Mouse (Mus musculus) inflammation-experienced regulatory T-cells, adult 16 weeks (primary cell): ENCODE measurements around the gene Zfp280b. TPM values are rescaled to one million over a fixed set of nuclear protein-coding genes. Genes with fewer than 3 reads are reported as not detected.

Experiments used
- polyA plus RNA-seq: library from polyadenylated mRNA; unstranded; fragments of 100-300 nt; shearing (Covaris generic); gene quantifications from one replicate; pipeline ENCODE4 v1.2.1, GENCODE M21; 2017

Gene Zfp280b
- 40.4 TPM for polyA plus RNA-seq

DNA sequence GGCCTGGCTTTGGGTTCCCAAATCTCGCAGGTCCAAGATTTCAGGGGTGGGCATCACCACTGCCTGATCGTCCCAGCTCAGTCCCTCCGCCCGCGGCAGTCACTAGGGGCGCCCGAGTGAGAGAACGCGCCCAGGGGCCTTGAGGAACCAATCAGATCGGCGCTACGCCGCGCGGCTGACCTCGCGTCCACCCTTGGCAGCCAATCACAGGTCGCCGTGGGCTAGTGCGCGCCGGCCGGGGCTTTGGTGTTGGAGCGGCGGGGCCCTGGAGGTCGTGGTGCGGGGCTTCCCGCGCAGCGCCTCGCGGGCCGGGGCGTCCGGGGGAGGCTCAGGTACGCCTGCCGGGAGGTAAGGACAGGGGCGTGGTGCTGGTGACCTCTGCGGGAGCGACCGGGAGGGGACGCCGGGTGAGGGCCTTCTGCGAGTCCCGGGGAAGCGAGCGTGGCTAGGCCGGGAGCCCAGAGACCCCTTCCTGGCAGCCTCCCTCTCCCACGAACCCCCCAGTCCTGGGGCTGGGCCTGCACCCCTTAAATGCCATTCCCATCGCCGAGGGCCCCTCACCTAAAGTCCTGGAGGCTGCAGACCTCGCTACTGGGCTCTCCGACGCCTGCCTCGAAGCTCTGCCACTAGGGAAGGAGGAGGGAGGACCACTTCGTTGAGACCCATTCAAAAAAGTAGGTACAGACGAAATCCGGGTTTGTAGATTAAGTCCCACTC, at the start of gene Zfp280b:
Gene Zfp280b (plus strand): TSS at position 249 of the 717 bp plus-strand sequence.

Other genes starting within 250 kb of the Zfp280b start
- 0.66 TPM for gene Gstt1, start 234.1 kb upstream of the Zfp280b start, polyA plus RNA-seq
- not detected for gene Gstt4, start 210.1 kb upstream of the Zfp280b start, polyA plus RNA-seq
- 70.0 TPM for gene Gstt2, start 195.2 kb upstream of the Zfp280b start, polyA plus RNA-seq
- 618 TPM for gene Mif, start 172.4 kb upstream of the Zfp280b start, polyA plus RNA-seq
- gene Derl3, start 139.2 kb upstream of the Zfp280b start, polyA plus RNA-seq: 2.0 TPM
- gene Smarcb1, start 111.0 kb upstream of the Zfp280b start, polyA plus RNA-seq: 112 TPM
- gene Chchd10, start 99.5 kb upstream of the Zfp280b start, polyA plus RNA-seq: 58.8 TPM
- gene Mmp11, start 96.2 kb upstream of the Zfp280b start, polyA plus RNA-seq: 10.4 TPM
- not detected for gene Gm867, start 92.0 kb upstream of the Zfp280b start, polyA plus RNA-seq
- gene Vpreb3, start 89.6 kb upstream of the Zfp280b start, polyA plus RNA-seq: 0.98 TPM
- gene Gm5134, start 78.1 kb upstream of the Zfp280b start, polyA plus RNA-seq: 1.9 TPM
- not detected for gene Slc5a4b, start 78.3 kb downstream of the Zfp280b start, polyA plus RNA-seq
- not detected for gene Slc5a4a, start 114.8 kb downstream of the Zfp280b start, polyA plus RNA-seq
- 38.2 TPM for gene Prmt2, start 205.2 kb downstream of the Zfp280b start, polyA plus RNA-seq
- gene S100b, start 221.2 kb downstream of the Zfp280b start, polyA plus RNA-seq: not detected